Mouse (Mus musculus) E14TG2a.4 (cell line): ENCODE measurements around the gene Dcaf10.
A peak's percentile ranks its signal among the peaks of the same experiment; 100 is the strongest.
"Not testable (repeated sequence)": the region's sequence is repeated elsewhere in the genome, so short reads cannot be mapped to it uniquely, and the experiment has no call there.

Source experiments
- H3K27me3 ChIP-seq: 2 replicates; pipeline ENCODE4 v1.6.1; 2014; ENCODE audit warnings: low read length, control low read depth; ENCODE audit not compliant: insufficient read depth
- H3K36me3 ChIP-seq: 2 replicates; pipeline ENCODE4 v1.6.1; 2014; ENCODE audit warnings: low read length, control low read depth; ENCODE audit not compliant: insufficient read depth
- H3K4me1 ChIP-seq: replicated peaks from 2 replicates; pipeline ENCODE4 v1.6.1; 2014; ENCODE audit warnings: low read depth, low read length, control low read depth
- H3K4me3 ChIP-seq: replicated peaks from 2 replicates; pipeline ENCODE4 v1.5.1; 2014; ENCODE audit warnings: mild to moderate bottlenecking, low read length
- H3K9me3 ChIP-seq: 2 replicates; pipeline ENCODE4 v1.6.1; 2014; ENCODE audit warnings: low read length, control low read depth
- CTCF ChIP-seq: conservative IDR thresholded peaks from 2 replicates; pipeline ENCODE4 v1.5.1; 2014; ENCODE audit warnings: low read length
- NANOG ChIP-seq: IDR thresholded peaks from 2 replicates; pipeline ENCODE4 v1.6.1; 2014; ENCODE audit warnings: borderline replicate concordance, low read length, mixed read lengths
- POU5F1 ChIP-seq: IDR thresholded peaks from 2 replicates; pipeline ENCODE4 v1.6.1; 2014; ENCODE audit warnings: low read length, borderline replicate concordance

The Dcaf10 gene

DNA sequence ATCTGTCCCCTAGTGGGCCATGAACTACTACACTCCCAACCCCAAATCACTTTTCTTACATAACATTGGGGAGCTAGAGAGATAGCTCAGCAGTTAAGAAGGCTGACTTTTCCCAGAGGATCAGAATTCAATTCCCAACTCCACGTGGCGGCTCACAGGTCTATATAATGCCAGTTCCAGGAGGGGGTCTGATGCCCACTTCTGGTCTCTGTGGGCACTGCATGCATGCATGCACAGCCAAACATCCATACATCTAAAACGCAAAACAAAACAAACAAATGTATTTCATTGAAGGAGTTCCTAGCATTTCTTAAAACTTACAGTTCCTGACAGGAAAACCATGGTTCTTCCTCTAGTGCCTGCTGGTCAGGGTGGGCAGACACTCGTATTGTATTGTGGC is 50.2 kb downstream of the Dcaf10 start:
- Histone ChIP-seq H3K4me3 (no peak overlapping the region), H3K27me3 (no peaks in the 10 kb centered on the region), H3K4me1 (peaks cover 19% of the 10 kb centered on the region), H3K9me3 (peaks cover under 1% of the 10 kb centered on the region; the same call in 1 of the 2 replicates), H3K36me3 (peaks cover 2% of the 10 kb centered on the region)
- TF ChIP-seq NANOG (no peak), CTCF (peak; percentile 34; the same call in 1 of the 2 replicates)

DNA sequence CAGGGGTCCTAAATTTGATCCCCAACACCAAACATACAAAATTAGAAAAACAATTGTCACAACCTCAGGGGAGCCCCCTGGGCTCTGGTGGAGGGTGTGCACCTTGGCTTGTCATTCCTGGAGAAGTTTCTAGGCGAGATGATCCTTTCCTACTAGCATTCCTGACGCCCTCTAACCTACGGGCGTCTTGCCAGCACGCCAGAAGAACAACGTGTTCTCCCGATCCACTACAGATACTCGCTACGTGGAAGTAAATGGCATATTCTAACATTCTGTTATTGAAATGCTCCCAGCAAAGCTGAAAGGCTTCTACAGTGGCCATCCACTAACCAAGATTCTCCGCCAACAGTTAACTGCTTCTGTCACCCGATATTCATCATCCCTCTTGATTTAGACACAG is 50.7 kb downstream of the Dcaf10 start:
- Histone ChIP-seq H3K4me3 (no peak overlapping the region), H3K9me3 (no peaks in the 10 kb centered on the region), H3K4me1 (peaks cover 19% of the 10 kb centered on the region), H3K36me3 (peaks cover 5% of the 10 kb centered on the region), H3K27me3 (no peaks in the 10 kb centered on the region)
- TF ChIP-seq POU5F1 = no peak
- no peak for TF ChIP-seq NANOG
- no peak for TF ChIP-seq CTCF

DNA sequence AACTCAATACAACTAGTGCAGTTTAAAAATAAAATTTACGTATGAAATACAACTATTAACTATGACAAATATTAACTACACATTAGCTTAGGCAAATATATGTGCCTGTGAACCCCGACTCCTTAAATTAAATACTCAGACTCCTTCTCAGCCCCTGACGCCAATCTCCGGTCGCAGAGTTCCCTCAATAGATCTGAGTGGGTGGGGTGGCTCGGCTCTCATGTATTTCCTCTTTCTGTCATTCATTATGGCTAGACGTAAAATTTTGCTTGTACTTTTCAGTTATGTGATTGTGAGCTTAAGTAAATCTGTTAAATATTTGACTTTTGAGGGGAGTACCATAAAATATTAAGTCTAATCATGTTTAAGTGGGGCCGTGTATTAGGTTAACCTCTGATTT is 51.1 kb downstream of the Dcaf10 start:
- Histone ChIP-seq H3K4me1 (peaks cover 19% of the 10 kb centered on the region), H3K9me3 (no peaks in the 10 kb centered on the region), H3K4me3 (no peak overlapping the region), H3K36me3 (peaks cover 8% of the 10 kb centered on the region), H3K27me3 (no peaks in the 10 kb centered on the region)
- no peak for TF ChIP-seq NANOG
- no peak for TF ChIP-seq POU5F1
- no peak for TF ChIP-seq CTCF

- Histone ChIP-seq H3K4me3 (no peak overlapping the region), H3K4me1 (peaks cover 20% of the 10 kb centered on the region), H3K9me3 (no peaks in the 10 kb centered on the region), H3K36me3 (peaks cover 14% of the 10 kb centered on the region), H3K27me3 (no peaks in the 10 kb centered on the region; the same call in 1 of the 2 replicates)
- TF ChIP-seq NANOG (no peak), POU5F1 (no peak), CTCF (no peak)
Observed at GRCm38 (mm10) chr4:45393658-45394057, 51.8 kb downstream of the Dcaf10 start.

DNA sequence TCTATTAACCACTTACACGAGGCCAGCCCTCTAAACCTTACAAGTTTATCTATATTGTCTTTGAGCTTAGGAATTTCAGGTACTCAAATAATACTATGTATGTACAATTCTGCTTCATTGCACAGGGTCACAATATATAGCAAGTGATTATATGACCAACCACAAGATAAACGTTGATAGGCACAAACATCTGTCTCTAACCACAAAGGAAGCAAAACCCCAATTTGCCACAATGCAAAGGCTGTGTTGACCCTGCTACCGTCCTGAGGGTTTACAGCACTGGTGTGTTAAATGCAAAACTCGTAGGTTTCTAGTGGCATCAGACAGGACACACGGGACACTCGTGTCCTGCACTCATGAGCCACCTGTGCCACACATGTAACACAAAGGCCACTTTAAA is 54.3 kb downstream of the Dcaf10 start:
- peaks cover 37% of the 10 kb centered on the region for H3K4me1 ChIP-seq
- H3K27me3 ChIP-seq = peaks cover 12% of the 10 kb centered on the region
- H3K36me3 ChIP-seq = peaks cover 34% of the 10 kb centered on the region
- not testable (repeated sequence) for H3K4me3 ChIP-seq, H3K9me3 ChIP-seq

- H3K36me3 ChIP-seq = peaks cover 52% of the 10 kb centered on the region
- H3K4me1 ChIP-seq = peaks cover 29% of the 10 kb centered on the region
- H3K27me3 ChIP-seq = peaks cover 12% of the 10 kb centered on the region
- H3K4me3 ChIP-seq, H3K9me3 ChIP-seq: not testable (repeated sequence)
Observed at GRCm38 (mm10) chr4:45398315-45398714, 56.4 kb downstream of the Dcaf10 start.

- peaks cover 12% of the 10 kb centered on the region for H3K27me3 ChIP-seq
- peaks cover 24% of the 10 kb centered on the region for H3K4me1 ChIP-seq
- peaks cover 65% of the 10 kb centered on the region for H3K36me3 ChIP-seq
- H3K4me3 ChIP-seq = peak overlapping the region; percentile 58
- no peaks in the 10 kb centered on the region for H3K9me3 ChIP-seq
- TF ChIP-seq NANOG (no peak), POU5F1 (no peak)
Observed at GRCm38 (mm10) chr4:45399421-45400210, 57.7 kb downstream of the Dcaf10 start.

DNA sequence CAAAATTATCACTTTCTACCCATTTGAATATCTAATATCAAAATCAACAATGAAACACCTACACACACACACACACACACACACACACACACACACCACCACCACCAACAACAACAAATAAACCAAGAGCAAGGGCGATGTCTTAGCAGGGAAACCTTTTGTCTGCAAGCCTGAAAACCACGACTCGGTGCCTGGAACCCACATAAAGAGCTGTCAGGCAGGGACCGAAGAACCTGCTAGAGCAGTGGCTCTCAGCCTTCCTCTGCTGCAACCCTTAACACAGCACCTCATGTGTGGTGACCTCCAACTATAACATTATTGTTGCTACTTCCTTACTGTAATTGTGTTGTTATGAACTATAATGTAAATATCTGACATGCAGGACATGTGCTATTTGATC is 60.4 kb downstream of the Dcaf10 start:
- H3K27me3 ChIP-seq = peaks cover 12% of the 10 kb centered on the region
- no peaks in the 10 kb centered on the region for H3K9me3 ChIP-seq
- H3K4me3 ChIP-seq = no peak overlapping the region
- TF ChIP-seq CTCF = no peak
- no peak for TF ChIP-seq NANOG
- no peak for TF ChIP-seq POU5F1
- peaks cover 68% of the 10 kb centered on the region for H3K36me3 ChIP-seq
- H3K4me1 ChIP-seq = peaks cover 35% of the 10 kb centered on the region

DNA sequence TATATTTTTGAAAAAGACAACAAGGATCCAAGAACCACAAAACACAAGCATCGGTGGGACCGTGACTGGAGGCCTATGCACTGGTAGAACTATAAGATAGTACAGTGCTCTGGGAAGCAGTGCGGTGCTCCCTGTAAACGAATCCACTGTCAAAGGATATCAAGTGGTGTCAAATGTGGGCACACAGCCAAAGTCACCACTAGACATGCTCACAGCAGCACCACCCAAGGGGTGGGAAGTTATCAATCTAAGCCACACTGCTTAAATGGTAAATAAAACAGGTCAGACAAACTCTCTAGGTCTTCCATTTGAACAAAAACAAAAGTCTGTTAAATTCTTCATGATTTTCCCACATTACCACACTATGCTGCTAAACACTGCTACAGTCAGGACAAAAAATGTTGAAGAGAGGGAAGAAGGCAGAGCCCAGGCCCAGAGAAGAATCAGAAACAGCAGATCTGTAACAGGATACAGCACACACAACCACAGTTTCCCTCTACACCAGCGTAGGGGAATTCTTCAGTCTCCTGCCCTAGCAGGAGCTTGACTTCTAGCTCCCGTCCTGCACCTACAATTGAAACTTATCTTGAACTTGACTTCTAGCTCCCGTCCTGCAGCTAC is 61.1 kb downstream of the Dcaf10 start:
- no peak overlapping the region for H3K4me3 ChIP-seq
- no peak for TF ChIP-seq POU5F1
- no peak for TF ChIP-seq NANOG
- TF ChIP-seq CTCF = no peak

More for the DNA sequence above, 61.1 kb downstream of the Dcaf10 start:
- H3K27me3 ChIP-seq = peaks cover 12% of the 10 kb centered on the region
- no peaks in the 10 kb centered on the region for H3K9me3 ChIP-seq
- H3K36me3 ChIP-seq = peaks cover 64% of the 10 kb centered on the region
- peaks cover 42% of the 10 kb centered on the region for H3K4me1 ChIP-seq
